Mouse (Mus musculus): ENCODE measurements around the gene Nfib. TPM values are rescaled to one million over a fixed set of nuclear protein-coding genes. Genes with fewer than 3 reads are reported as not detected.

Nfib gene
- polyA plus RNA-seq, 1 experiment from 2014 or later: 113 TPM

GRCm38 (mm10) chr4:82443003-82443402, 262.5 kb downstream of the Nfib start:
- H3K4me2 ChIP-seq: no peak overlapping the region
- H3K9ac ChIP-seq: no peak overlapping the region
- peak overlapping the region; percentile 54 for H3K27ac ChIP-seq
- no peaks in the 10 kb centered on the region for H3K27me3 ChIP-seq
- H3K36me3 ChIP-seq: no peaks in the 10 kb centered on the region
- WGBS: 30% methylated on average over 5 of the region's 5 CpGs
- H3K4me3 ChIP-seq: no peak overlapping the region
- ATAC-seq (ENCODE audit: borderline replicate concordance, extremely low read depth, low FRiP score, low TSS enrichment): no peak
- no peaks in the 10 kb centered on the region for H3K9me3 ChIP-seq
- peaks cover 85% of the 10 kb centered on the region for H3K4me1 ChIP-seq

GRCm38 (mm10) chr4:82440606-82441005, 264.9 kb downstream of the Nfib start:
- H3K9ac ChIP-seq: no peak overlapping the region
- H3K4me1 ChIP-seq: peaks cover 79% of the 10 kb centered on the region
- H3K4me3 ChIP-seq: no peak overlapping the region
- H3K36me3 ChIP-seq: no peaks in the 10 kb centered on the region
- peak overlapping the region; percentile 79 for H3K27ac ChIP-seq
- no peak for ATAC-seq (ENCODE audit: borderline replicate concordance, extremely low read depth, low FRiP score, low TSS enrichment)
- no peak overlapping the region for H3K4me2 ChIP-seq
- H3K9me3 ChIP-seq: no peaks in the 10 kb centered on the region
- 48% methylated on average over 2 of the region's 2 CpGs for WGBS
- no peaks in the 10 kb centered on the region for H3K27me3 ChIP-seq

DNA sequence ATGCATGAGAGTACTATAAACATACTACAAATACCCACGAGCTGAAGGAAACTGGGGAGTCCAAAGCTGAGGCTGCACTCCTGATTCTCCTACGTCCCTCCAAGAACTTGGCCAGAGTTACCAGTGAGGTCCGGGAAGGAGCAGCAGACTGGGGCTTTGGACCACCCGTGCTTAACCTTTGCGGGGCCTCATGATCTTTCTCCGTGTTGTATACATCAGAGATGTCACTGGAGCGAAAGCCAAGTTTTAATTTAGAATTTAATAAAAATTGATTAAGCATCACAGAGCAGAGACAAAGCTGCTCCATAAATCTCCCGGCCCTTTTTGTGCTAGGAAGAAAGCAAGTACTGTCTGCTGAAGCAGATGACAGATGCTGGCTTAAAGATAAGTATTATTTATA, 265.7 kb downstream of the Nfib start:
- Histone ChIP-seq H3K4me1 (peaks cover 79% of the 10 kb centered on the region), H3K27me3 (no peaks in the 10 kb centered on the region), H3K9me3 (no peaks in the 10 kb centered on the region), H3K4me2 (no peak overlapping the region), H3K27ac (peak overlapping the region; percentile 91), H3K9ac (no peak overlapping the region), H3K4me3 (no peak overlapping the region), H3K36me3 (no peaks in the 10 kb centered on the region)
- ATAC-seq (ENCODE audit: borderline replicate concordance, extremely low read depth, low FRiP score, low TSS enrichment): peak; percentile 75; the same call in 1 of the 2 replicates
- WGBS: 39% methylated on average over 8 of the region's 8 CpGs

- Histone ChIP-seq H3K4me2 (no peak overlapping the region), H3K36me3 (no peaks in the 10 kb centered on the region)
These were observed 266.9 kb downstream of the Nfib start for GRCm38 (mm10) chr4:82438631-82439030.

DNA sequence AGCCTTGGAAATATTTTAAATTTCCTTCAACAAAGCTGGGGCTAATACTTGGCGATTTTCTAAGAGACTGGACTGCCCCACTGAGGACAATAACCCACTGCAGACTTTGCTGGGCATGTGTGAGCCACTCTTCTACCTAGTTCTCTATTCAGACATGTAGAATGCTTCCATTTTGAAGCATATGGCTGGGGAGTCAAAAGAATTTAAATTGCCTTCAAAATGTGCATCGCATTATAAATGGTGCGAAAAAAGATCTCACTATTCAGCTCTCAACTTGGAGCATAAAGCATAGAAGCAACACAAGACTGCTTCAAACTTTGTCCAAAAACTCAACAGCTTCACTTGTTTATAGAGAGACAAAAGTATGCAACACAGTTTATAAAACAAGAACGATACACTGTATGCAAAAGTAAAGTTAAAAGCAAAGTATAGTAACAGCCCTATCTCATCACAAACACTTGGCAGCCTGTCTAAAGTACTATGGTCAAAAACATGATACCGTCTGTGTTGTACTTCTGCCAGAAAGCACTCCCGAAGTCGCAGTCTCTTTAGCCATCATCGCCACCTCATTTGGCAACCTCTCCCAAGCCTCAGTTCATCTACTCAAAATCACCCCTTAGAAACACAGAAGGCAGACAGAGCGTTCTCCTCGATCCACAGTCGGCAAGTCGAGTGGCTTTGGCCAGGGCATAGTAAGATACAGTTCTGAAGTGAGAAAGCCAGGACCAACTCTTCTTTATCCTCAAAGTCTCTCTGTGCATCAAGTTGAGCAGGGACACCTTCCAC, 267.8 kb downstream of the Nfib start:
- no peaks in the 10 kb centered on the region for H3K27me3 ChIP-seq
- peak; percentile 87 for ATAC-seq (ENCODE audit: borderline replicate concordance, extremely low read depth, low FRiP score, low TSS enrichment)
- H3K9me3 ChIP-seq: no peaks in the 10 kb centered on the region
- peak overlapping the region; percentile 22 for H3K4me2 ChIP-seq
- H3K9ac ChIP-seq: 0 out of 2 replicates have a peak overlapping the region, but pooled peaks have one; percentile 16
- H3K4me1 ChIP-seq: peaks cover 76% of the 10 kb centered on the region
- H3K4me3 ChIP-seq: no peak overlapping the region
- H3K36me3 ChIP-seq: no peaks in the 10 kb centered on the region
- peak overlapping the region; percentile 91 for H3K27ac ChIP-seq
- WGBS: 35% methylated on average over 12 of the region's 12 CpGs

More at GRCm38 (mm10) chr4:82438631-82439030, 266.9 kb downstream of the Nfib start:
- Histone ChIP-seq H3K4me1 (peaks cover 79% of the 10 kb centered on the region), H3K27ac (peak overlapping the region; percentile 91), H3K27me3 (no peaks in the 10 kb centered on the region), H3K9me3 (no peaks in the 10 kb centered on the region), H3K9ac (no peak overlapping the region), H3K4me3 (no peak overlapping the region)
- WGBS: 65% methylated on average over 5 of the region's 5 CpGs
- ATAC-seq (ENCODE audit: borderline replicate concordance, extremely low read depth, low FRiP score, low TSS enrichment): no peak

DNA sequence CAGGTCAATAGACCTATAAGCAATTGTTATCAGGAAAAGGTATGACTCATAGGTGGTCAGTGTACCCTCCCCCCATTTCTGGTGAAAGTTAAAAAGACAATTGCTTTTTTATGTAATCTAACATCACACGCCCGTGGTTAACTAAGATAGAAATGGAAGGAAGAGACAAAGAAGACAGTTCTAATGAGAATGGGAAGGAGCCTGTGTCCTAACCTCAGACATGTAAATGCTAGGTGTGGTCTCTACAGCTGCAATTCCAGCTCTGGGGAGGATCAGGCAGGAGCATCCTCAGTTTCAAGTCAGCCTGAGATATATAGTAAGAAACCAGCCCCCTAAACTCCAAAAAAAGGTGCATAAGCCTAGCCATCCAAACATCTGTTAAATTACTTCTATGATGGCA, 268.9 kb downstream of the Nfib start:
- Histone ChIP-seq H3K9ac (peak overlapping the region; percentile 16; the same call in 1 of the 2 replicates), H3K27me3 (no peaks in the 10 kb centered on the region), H3K4me1 (peaks cover 76% of the 10 kb centered on the region), H3K4me3 (no peak overlapping the region), H3K9me3 (no peaks in the 10 kb centered on the region), H3K36me3 (no peaks in the 10 kb centered on the region), H3K4me2 (peak overlapping the region; percentile 22), H3K27ac (peak overlapping the region; percentile 91)
- ATAC-seq (ENCODE audit: borderline replicate concordance, extremely low read depth, low FRiP score, low TSS enrichment): no peak
- 38% methylated on average over 2 of the region's 2 CpGs for WGBS

- Histone ChIP-seq H3K9ac (no peak overlapping the region), H3K9me3 (no peaks in the 10 kb centered on the region), H3K36me3 (no peaks in the 10 kb centered on the region), H3K4me2 (no peak overlapping the region), H3K27ac (peak overlapping the region; percentile 78), H3K4me3 (no peak overlapping the region), H3K4me1 (peaks cover 69% of the 10 kb centered on the region), H3K27me3 (no peaks in the 10 kb centered on the region)
- ATAC-seq (ENCODE audit: borderline replicate concordance, extremely low read depth, low FRiP score, low TSS enrichment): no peak; the same call in 1 of the 2 replicates
- 37% methylated on average over 5 of the region's 5 CpGs for WGBS
These were observed 269.8 kb downstream of the Nfib start for GRCm38 (mm10) chr4:82435716-82436115.

GRCm38 (mm10) chr4:82433926-82434705, 271.4 kb downstream of the Nfib start:
- Histone ChIP-seq H3K9me3 (no peaks in the 10 kb centered on the region), H3K4me3 (no peak overlapping the region), H3K27ac (peak overlapping the region; percentile 78), H3K9ac (no peak overlapping the region), H3K4me1 (peaks cover 75% of the 10 kb centered on the region), H3K4me2 (peak overlapping the region; percentile 8; the same call in 1 of the 2 replicates), H3K36me3 (no peaks in the 10 kb centered on the region), H3K27me3 (no peaks in the 10 kb centered on the region)
- 0 out of 2 replicates have a peak, but pooled peaks have one; percentile 16 for ATAC-seq (ENCODE audit: borderline replicate concordance, extremely low read depth, low FRiP score, low TSS enrichment)
- 22% methylated on average over 13 of the region's 13 CpGs for WGBS

- 0 out of 2 replicates have a peak overlapping the region, but pooled peaks have one; percentile 1 for H3K27ac ChIP-seq
- H3K4me1 ChIP-seq: peaks cover 80% of the 10 kb centered on the region
These were observed 273.7 kb downstream of the Nfib start for GRCm38 (mm10) chr4:82431831-82432230.

GRCm38 (mm10) chr4:82430802-82431201, 274.7 kb downstream of the Nfib start:
- H3K9ac ChIP-seq: no peak overlapping the region
- H3K4me2 ChIP-seq: no peak overlapping the region
- no peak overlapping the region for H3K27ac ChIP-seq
- peaks cover 81% of the 10 kb centered on the region for H3K4me1 ChIP-seq
- ATAC-seq (ENCODE audit: borderline replicate concordance, extremely low read depth, low FRiP score, low TSS enrichment): no peak
- H3K27me3 ChIP-seq: no peaks in the 10 kb centered on the region
- H3K36me3 ChIP-seq: no peaks in the 10 kb centered on the region
- no peak overlapping the region for H3K4me3 ChIP-seq
- WGBS: 70% methylated on average over 3 of the region's 3 CpGs
- H3K9me3 ChIP-seq: no peaks in the 10 kb centered on the region

More at GRCm38 (mm10) chr4:82431831-82432230, 273.7 kb downstream of the Nfib start:
- H3K27me3 ChIP-seq: no peaks in the 10 kb centered on the region
- H3K9ac ChIP-seq: no peak overlapping the region
- no peak overlapping the region for H3K4me3 ChIP-seq
- ATAC-seq (ENCODE audit: borderline replicate concordance, extremely low read depth, low FRiP score, low TSS enrichment): no peak
- no peaks in the 10 kb centered on the region for H3K9me3 ChIP-seq
- 76% methylated on average over 8 of the region's 8 CpGs for WGBS
- no peaks in the 10 kb centered on the region for H3K36me3 ChIP-seq
- H3K4me2 ChIP-seq: no peak overlapping the region

GRCm38 (mm10) chr4:82426224-82426623, 279.3 kb downstream of the Nfib start:
- WGBS: 73% methylated on average over 4 of the region's 4 CpGs
- Histone ChIP-seq H3K27me3 (no peaks in the 10 kb centered on the region), H3K9me3 (no peaks in the 10 kb centered on the region), H3K9ac (no peak overlapping the region), H3K4me3 (no peak overlapping the region), H3K27ac (no peak overlapping the region), H3K4me1 (peaks cover 46% of the 10 kb centered on the region), H3K4me2 (no peak overlapping the region), H3K36me3 (no peaks in the 10 kb centered on the region)
- ATAC-seq (ENCODE audit: borderline replicate concordance, extremely low read depth, low FRiP score, low TSS enrichment): no peak

DNA sequence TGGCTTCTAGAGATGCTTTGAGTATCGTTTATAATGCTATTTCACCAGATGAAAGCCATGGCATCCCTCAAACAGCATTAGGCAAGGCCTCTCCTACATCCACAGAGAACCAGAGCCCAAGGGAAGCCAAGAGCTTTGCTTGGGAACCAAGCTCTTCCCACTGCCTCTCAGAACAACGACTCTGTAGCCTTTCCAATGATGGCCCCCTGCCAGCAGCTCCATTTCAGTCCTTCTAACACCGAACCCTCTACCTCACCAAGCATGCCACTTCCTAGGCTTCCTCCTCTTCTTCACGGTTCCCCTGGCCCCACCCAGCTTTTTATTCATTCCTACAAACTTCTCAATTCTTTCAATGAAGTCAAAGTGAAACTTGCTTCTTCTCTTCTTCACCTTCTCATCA, 287.3 kb downstream of the Nfib start:
- 48% methylated on average over 4 of the region's 4 CpGs for WGBS
- no peak for ATAC-seq (ENCODE audit: borderline replicate concordance, extremely low read depth, low FRiP score, low TSS enrichment)
- H3K4me3 ChIP-seq: no peak overlapping the region
- peaks cover 52% of the 10 kb centered on the region for H3K4me1 ChIP-seq
- H3K4me2 ChIP-seq: no peak overlapping the region
- no peaks in the 10 kb centered on the region for H3K9me3 ChIP-seq
- no peak overlapping the region for H3K27ac ChIP-seq
- H3K36me3 ChIP-seq: no peaks in the 10 kb centered on the region
- no peak overlapping the region for H3K9ac ChIP-seq
- H3K27me3 ChIP-seq: no peaks in the 10 kb centered on the region

Measured in lung, embryonic 15.5 days (tissue).